Mouse (Mus musculus) stomach, embryonic 14.5 days (tissue): ENCODE results near the gene Adam15. TPM values are rescaled to one million over a fixed set of nuclear protein-coding genes. Genes with fewer than 3 reads are reported as not detected.

Experiments
- ATAC-seq: fragments of 200-750 bp; cut with Nextera tagmentation; 2 replicates; pipeline ENCODE4 v1.8.0; 2017; ENCODE audit warnings: low read depth, moderate TSS enrichment; ENCODE audit not compliant: insufficient number of reproducible peaks, insufficient read depth, low FRiP score
- H3K27ac ChIP-seq: fragments of 300-500 bp; sonication (generic); 2 replicates; pipeline ENCODE4 v1.5.1; 2014; ENCODE audit warnings: mild to moderate bottlenecking, low read length, moderate library complexity, mixed read lengths
- H3K27me3 ChIP-seq: fragments of 300-500 bp; sonication (generic); 2 replicates; pipeline ENCODE4 v1.6.1; 2014; ENCODE audit warnings: low read length, control low read depth, mixed read lengths; ENCODE audit not compliant: control insufficient read depth, insufficient read depth
- H3K36me3 ChIP-seq: fragments of 300-500 bp; sonication (generic); 2 replicates; pipeline ENCODE4 v1.6.1; 2014; ENCODE audit warnings: mild to moderate bottlenecking, control low read depth, low read length, moderate library complexity, mixed read lengths; ENCODE audit not compliant: control insufficient read depth, insufficient read depth
- H3K4me1 ChIP-seq: fragments of 300-500 bp; sonication (generic); 2 replicates; pipeline ENCODE4 v1.6.1; 2014; ENCODE audit warnings: low read length, control low read depth, mixed read lengths; ENCODE audit not compliant: control insufficient read depth, insufficient read depth
- H3K4me2 ChIP-seq: fragments of 300-500 bp; sonication (generic); replicated peaks from 2 replicates; pipeline ENCODE4 v1.6.1; 2014; ENCODE audit warnings: low read depth, low read length, control low read depth
- H3K4me3 ChIP-seq: fragments of 300-500 bp; sonication (generic); 2 replicates; pipeline ENCODE4 v1.5.1; 2014; ENCODE audit warnings: low read depth, low read length, control low read depth
- H3K9ac ChIP-seq: fragments of 300-500 bp; sonication (generic); replicated peaks from 2 replicates; pipeline ENCODE4 v1.6.1; 2014; ENCODE audit warnings: low read depth, mild to moderate bottlenecking, control low read depth, low read length, moderate library complexity, mixed read lengths
- H3K9me3 ChIP-seq: fragments of 300-500 bp; sonication (generic); 2 replicates; pipeline ENCODE4 v1.6.1; 2016; ENCODE audit warnings: low read depth, low read length, control low read depth; ENCODE audit not compliant: control insufficient read depth
- WGBS: fragments of 180-500 bp; shearing (Covaris S2); extraction: QIAGEN DNeasy Blood & Tissue Kit; methylation state at CpG from one replicate; pipeline ENCODE4 v1.1.7; 2014; 5-methylcytosine and 5-hydroxymethylcytosine counted together
- polyA plus RNA-seq: library from polyadenylated mRNA; unstranded; fragments of >200 nt; fragmentation: Nextera tagmentation; extraction: Ambion mirVana; gene quantifications from 2 replicates; pipeline ENCODE4 v1.2.1, GENCODE M21; 2014

The Adam15 gene
- polyA plus RNA-seq, 1 experiment from 2014 or later, result 27.9 TPM

DNA sequence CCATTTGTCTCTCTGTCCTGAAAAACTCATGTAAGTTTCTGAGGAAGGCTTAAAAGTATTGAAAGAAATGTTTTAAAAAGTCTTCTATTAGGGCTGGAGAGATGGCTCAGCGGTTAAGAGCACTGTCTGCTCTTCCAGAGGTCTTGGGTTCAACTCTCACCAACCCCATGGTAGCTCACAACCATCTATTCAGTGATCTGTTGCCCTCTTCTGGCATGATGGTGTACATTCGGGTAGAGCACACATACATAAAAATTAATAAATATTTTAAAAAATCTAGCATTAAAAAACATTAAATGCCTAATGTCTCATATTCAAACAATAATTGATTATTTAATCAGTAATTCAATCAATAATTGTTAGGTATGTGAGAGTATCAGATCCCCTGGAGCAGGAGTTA is 49.3 kb downstream of the Adam15 start:
- H3K4me1 ChIP-seq, result no peaks in the 10 kb centered on the region; the same call in 1 of the 2 replicates
- H3K9me3 ChIP-seq, result no peaks in the 10 kb centered on the region
- no peak overlapping the region for H3K4me3 ChIP-seq
- H3K4me2 ChIP-seq, result no peak overlapping the region
- H3K9ac ChIP-seq, result no peak overlapping the region
- 68% methylated on average over 2 of the region's 2 CpGs for WGBS
- ATAC-seq, result no peak
- H3K27ac ChIP-seq, result no peak overlapping the region
- H3K36me3 ChIP-seq, result no peaks in the 10 kb centered on the region
- no peaks in the 10 kb centered on the region for H3K27me3 ChIP-seq

DNA sequence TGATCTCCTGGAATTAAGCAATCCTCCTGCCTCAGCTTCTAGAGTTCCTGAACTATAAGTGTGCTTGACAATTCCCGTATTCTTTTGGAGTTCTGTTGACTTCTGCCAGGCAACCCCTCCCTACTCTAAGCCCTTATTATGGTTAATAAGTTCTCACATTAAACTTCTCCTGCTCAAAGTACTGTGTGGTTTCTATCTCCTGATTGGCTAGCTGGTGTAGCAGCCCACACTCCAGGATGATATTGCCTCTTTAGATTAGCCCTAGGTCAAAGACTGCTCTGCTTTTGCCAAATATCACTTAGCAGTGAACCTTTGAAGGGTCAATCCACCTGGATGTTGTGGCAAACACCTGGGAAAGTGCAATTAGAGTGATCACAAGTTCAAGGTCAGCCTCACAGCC is 49.7 kb downstream of the Adam15 start:
- Histone ChIP-seq H3K4me3 (peak overlapping the region; percentile 18; the same call in 1 of the 2 replicates), H3K27ac (no peak overlapping the region), H3K4me2 (peak overlapping the region; percentile 44), H3K9ac (no peak overlapping the region), H3K9me3 (no peaks in the 10 kb centered on the region), H3K4me1 (no peaks in the 10 kb centered on the region; the same call in 1 of the 2 replicates), H3K36me3 (no peaks in the 10 kb centered on the region), H3K27me3 (no peaks in the 10 kb centered on the region)
- 30% methylated on average over 1 of the region's 1 CpGs for WGBS
- no peak for ATAC-seq

DNA sequence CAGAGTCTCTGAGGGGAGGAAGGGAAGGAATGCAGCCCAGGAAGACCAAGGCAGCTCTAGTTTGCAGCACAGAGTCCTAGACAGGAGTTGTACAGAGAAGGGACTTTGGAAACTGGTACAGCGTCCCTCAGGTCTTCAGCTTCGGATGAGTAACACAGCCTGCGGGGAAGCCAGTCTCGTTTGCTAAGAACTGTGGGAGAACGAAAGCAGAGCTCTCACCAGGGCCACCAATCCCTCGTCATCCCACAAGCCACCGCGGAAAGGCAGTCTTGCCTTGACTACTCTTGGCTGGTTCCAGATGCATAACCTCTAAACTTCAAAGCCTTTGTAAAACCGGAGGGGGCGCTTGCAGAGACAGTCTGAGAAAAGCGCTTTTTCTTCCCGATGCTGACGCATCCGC is 50.3 kb downstream of the Adam15 start:
- no peaks in the 10 kb centered on the region for H3K27me3 ChIP-seq
- H3K4me1 ChIP-seq, result no peaks in the 10 kb centered on the region; the same call in 1 of the 2 replicates
- 1% methylated on average over 14 of the region's 14 CpGs for WGBS
- H3K36me3 ChIP-seq, result no peaks in the 10 kb centered on the region
- no peak overlapping the region for H3K27ac ChIP-seq
- no peak for ATAC-seq
- H3K9ac ChIP-seq, result no peak overlapping the region
- H3K4me2 ChIP-seq, result peak overlapping the region; percentile 44
- H3K4me3 ChIP-seq, result peak overlapping the region; percentile 18
- no peaks in the 10 kb centered on the region for H3K9me3 ChIP-seq

DNA sequence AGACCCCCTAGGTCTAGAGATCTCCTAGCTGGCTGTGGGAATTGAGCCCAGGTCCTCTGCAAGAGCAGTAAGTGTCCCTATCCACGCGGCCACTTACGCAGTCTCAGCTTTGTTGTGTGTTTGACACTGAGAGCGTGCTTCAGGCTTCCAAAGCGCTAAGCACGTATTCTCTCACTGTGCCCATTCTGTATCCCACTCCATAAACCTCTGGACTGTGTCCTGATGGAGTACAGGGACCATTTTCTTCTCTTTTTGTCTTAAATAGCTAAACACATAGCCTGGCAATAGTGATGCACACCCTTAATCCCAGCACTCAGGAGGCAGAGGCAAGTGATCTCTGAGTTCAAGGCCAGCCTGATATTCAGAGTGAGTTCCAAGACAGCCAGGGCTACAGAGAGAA is 50.9 kb downstream of the Adam15 start:
- no peak overlapping the region for H3K4me3 ChIP-seq
- H3K4me1 ChIP-seq, result no peaks in the 10 kb centered on the region; the same call in 1 of the 2 replicates
- H3K27me3 ChIP-seq, result no peaks in the 10 kb centered on the region
- no peak overlapping the region for H3K27ac ChIP-seq
- H3K9ac ChIP-seq, result no peak overlapping the region
- no peaks in the 10 kb centered on the region for H3K36me3 ChIP-seq
- ATAC-seq, result no peak
- no peak overlapping the region for H3K4me2 ChIP-seq
- no peaks in the 10 kb centered on the region for H3K9me3 ChIP-seq
- 84% methylated on average over 6 of the region's 6 CpGs for WGBS

DNA sequence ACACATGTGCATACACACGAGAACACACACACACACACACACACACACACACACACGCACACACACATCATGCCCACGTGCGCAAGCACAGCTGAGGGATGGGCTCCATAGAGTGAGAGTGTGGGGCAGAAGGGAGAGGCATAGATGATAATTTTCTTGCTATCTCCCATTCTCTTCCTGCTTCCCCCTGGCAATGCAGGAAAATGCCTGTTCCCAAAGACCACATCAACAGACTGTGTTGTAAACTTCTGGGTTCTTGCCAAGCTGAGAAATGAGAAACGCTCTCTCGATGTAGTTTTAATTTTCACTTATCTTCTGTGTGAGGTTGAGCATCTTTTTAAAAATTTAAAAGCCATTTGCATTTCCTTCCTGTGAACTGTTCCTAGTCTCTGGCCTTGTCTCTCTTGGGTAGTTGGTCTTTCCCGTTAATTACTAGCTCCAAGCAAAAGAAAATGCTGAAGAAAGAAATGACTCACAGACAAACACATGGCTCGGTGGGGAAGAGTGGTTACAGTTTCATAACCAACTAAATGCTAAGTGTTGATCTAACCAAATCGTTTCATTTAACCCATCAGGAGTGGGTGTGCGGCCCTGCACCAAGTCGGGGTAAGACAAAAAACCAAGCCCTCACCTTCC is 52.9 kb downstream of the Adam15 start:
- 82% methylated on average over 11 of the region's 11 CpGs for WGBS

DNA sequence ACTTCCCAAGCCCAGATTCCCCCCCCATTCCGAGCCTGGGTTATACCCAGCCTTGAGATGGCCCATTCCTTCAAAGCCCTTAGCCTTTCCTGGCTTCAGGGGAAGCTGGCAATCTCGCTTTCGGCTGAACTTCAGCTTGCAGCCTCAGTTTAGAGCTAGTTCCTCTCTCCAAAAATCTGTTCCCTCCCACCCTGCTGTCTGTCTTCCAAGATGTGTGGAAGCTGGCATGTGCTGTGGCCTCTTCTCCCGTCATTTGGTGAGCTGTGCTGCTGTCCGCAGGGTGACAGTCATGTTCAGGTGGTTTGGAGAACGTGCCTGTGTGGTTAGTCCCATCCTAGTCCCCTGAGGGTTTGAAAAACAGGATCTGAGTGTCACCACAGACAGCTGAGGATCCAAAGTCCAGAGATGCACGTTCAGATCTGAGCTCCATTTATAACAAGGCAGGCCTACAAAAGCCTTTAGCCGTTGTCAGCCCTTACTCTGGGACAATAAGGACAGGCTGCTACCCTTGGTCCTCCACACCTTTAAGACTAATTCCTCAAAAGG is 54.0 kb downstream of the Adam15 start:
- no peaks in the 10 kb centered on the region; the same call in 1 of the 2 replicates for H3K4me1 ChIP-seq
- no peak overlapping the region for H3K9ac ChIP-seq
- no peaks in the 10 kb centered on the region for H3K27me3 ChIP-seq
- no peak overlapping the region for H3K27ac ChIP-seq
- WGBS, result 77% methylated on average over 8 of the region's 8 CpGs
- H3K36me3 ChIP-seq, result no peaks in the 10 kb centered on the region
- no peaks in the 10 kb centered on the region for H3K9me3 ChIP-seq
- no peak overlapping the region for H3K4me3 ChIP-seq
- no peak for ATAC-seq
- H3K4me2 ChIP-seq, result no peak overlapping the region

More for the DNA sequence above, 52.9 kb downstream of the Adam15 start:
- Histone ChIP-seq H3K4me2 (no peak overlapping the region), H3K27ac (no peak overlapping the region), H3K4me1 (no peaks in the 10 kb centered on the region; the same call in 1 of the 2 replicates), H3K4me3 (no peak overlapping the region), H3K36me3 (no peaks in the 10 kb centered on the region), H3K9ac (no peak overlapping the region), H3K9me3 (no peaks in the 10 kb centered on the region), H3K27me3 (no peaks in the 10 kb centered on the region)
- no peak for ATAC-seq

DNA sequence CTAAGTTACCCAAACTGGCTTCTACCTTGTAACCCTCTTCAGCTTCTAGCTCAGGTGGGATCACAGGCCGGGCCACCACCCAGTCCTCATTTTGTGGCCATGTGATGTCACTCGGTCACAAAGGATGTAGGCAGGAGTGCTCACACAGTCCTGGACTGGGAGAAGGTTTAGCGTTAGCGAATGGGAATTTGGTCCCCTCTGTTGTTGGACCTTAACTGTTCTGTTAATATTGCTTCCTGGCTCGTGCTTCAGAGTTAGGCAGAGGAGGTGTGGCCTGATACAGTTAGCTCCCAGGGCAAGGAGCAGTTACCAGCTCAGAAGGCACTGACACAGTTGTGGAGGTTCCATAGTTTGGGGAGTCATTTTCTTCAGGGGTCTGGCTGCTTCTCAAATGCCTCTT is 55.6 kb downstream of the Adam15 start:
- Histone ChIP-seq H3K4me1 (no peaks in the 10 kb centered on the region; the same call in 1 of the 2 replicates), H3K27ac (no peak overlapping the region), H3K4me3 (no peak overlapping the region), H3K4me2 (no peak overlapping the region), H3K9ac (no peak overlapping the region), H3K36me3 (no peaks in the 10 kb centered on the region), H3K9me3 (no peaks in the 10 kb centered on the region), H3K27me3 (no peaks in the 10 kb centered on the region)
- WGBS, result 76% methylated on average over 5 of the region's 5 CpGs
- no peak for ATAC-seq

DNA sequence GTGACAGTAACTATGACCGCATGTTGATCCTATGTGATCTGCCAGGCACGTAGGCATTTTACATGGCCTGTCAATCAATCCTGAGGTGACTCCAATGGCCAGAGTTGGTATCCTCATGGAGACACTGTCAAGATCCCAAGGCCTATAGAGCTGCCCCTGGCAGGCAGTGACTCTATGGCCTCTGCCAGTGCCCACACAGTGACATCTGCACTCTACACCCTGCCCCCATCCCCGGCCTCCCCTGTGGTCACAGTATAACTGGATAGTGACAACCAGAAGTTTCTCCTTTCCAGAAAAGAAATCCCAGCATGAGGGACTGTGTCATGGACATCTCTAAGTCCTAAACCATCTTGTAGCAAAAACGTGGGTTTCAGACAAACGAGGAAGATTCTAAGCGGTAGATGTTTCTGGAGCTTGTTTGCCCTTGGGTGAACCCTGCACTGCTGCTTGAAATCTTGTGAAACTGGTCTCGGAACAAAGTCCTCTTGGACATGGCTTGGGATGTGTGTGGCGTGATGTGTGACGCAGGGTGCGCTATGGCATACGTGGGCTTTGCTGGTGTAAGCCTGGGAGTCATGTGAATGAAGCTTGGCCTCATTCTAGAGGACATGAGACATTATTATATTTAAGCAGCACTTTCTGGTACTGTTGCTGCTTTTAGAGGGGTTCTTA is 56.4 kb downstream of the Adam15 start:
- Histone ChIP-seq H3K9ac (no peak overlapping the region), H3K36me3 (no peaks in the 10 kb centered on the region), H3K4me1 (no peaks in the 10 kb centered on the region), H3K9me3 (no peaks in the 10 kb centered on the region), H3K27ac (no peak overlapping the region), H3K4me3 (no peak overlapping the region), H3K27me3 (no peaks in the 10 kb centered on the region), H3K4me2 (no peak overlapping the region)
- WGBS, result 86% methylated on average over 11 of the region's 11 CpGs
- no peak for ATAC-seq
